Mouse (Mus musculus) testis, adult 2 months (tissue): Measurements from ENCODE around the gene Zfp36l1.
A peak's percentile ranks its signal among the peaks of the same experiment; 100 is the strongest.

Source experiments
- CTCF ChIP-seq: fragments of 200-500 bp; IDR thresholded peaks from 2 replicates; pipeline ENCODE4 v1.5.1; 2012; ENCODE audit warnings: low read depth, mild to moderate bottlenecking, inconsistent platforms, low read length, moderate library complexity; ENCODE audit not compliant: control insufficient read depth, insufficient read depth, insufficient replicate concordance
- POLR2A ChIP-seq: fragments of 200-500 bp; IDR thresholded peaks from 2 replicates; pipeline ENCODE4 v1.6.1; 2012; ENCODE audit warnings: low read depth, mild to moderate bottlenecking, inconsistent platforms, low read length, moderate library complexity; ENCODE audit not compliant: control insufficient read depth

GRCm38 (mm10) chr12:80151821-80152220, 39.0 kb upstream of the Zfp36l1 start:
- TF ChIP-seq POLR2A = no peak
- TF ChIP-seq CTCF = peak; percentile 26; the same call in 1 of the 2 replicates
